Mouse (Mus musculus) neural tube, embryonic 11.5 days (tissue): ENCODE measurements around the gene Wbp1. TPM values are rescaled to one million over a fixed set of nuclear protein-coding genes. Genes with fewer than 3 reads are reported as not detected.

Source experiments
- ATAC-seq: fragments of 200-750 bp; cut with Nextera tagmentation; 2 replicates; pipeline ENCODE4 v1.8.0; 2017; ENCODE audit warnings: moderate number of reproducible peaks, mild to moderate bottlenecking, moderate TSS enrichment, moderate library complexity; ENCODE audit not compliant: insufficient read depth, low FRiP score, low TSS enrichment
- DNase-seq: peaks from one replicate; pipeline ENCODE4 v3.0.0-alpha.2; 2015; ENCODE audit warnings: low spot score
- H3K27ac ChIP-seq: fragments of 300-500 bp; sonication (generic); 2 replicates; pipeline ENCODE4 v1.5.1; 2014; ENCODE audit warnings: low read depth, mild to moderate bottlenecking, low read length
- H3K27me3 ChIP-seq: fragments of 300-500 bp; sonication (generic); 2 replicates; pipeline ENCODE4 v1.6.1; 2014; ENCODE audit warnings: mild to moderate bottlenecking, low read length, mixed read lengths; ENCODE audit not compliant: control insufficient read depth, insufficient read depth
- H3K36me3 ChIP-seq: fragments of 300-500 bp; sonication (generic); 2 replicates; pipeline ENCODE4 v1.6.1; 2014; ENCODE audit warnings: mild to moderate bottlenecking, low read length, moderate library complexity, mixed read lengths; ENCODE audit not compliant: control insufficient read depth, insufficient read depth
- H3K4me1 ChIP-seq: fragments of 300-500 bp; sonication (generic); 2 replicates; pipeline ENCODE4 v1.6.1; 2014; ENCODE audit warnings: low read length, mixed read lengths; ENCODE audit not compliant: control insufficient read depth, insufficient read depth
- H3K4me2 ChIP-seq: fragments of 300-500 bp; sonication (generic); 2 replicates; pipeline ENCODE4 v1.6.1; 2014; ENCODE audit warnings: low read depth, mild to moderate bottlenecking, moderate library complexity
- H3K4me3 ChIP-seq: fragments of 300-500 bp; sonication (generic); 2 replicates; pipeline ENCODE4 v1.5.1; 2014; ENCODE audit warnings: low read depth, low read length
- H3K9ac ChIP-seq: fragments of 300-500 bp; sonication (generic); 2 replicates; pipeline ENCODE4 v1.6.1; 2014; ENCODE audit warnings: mild to moderate bottlenecking, low read length
- H3K9me3 ChIP-seq: fragments of 300-500 bp; sonication (generic); 2 replicates; pipeline ENCODE4 v1.6.1; 2016; ENCODE audit warnings: low read length; ENCODE audit not compliant: control insufficient read depth
- WGBS: fragments of 180-500 bp; shearing (Covaris S2); extraction: QIAGEN DNeasy Blood & Tissue Kit; methylation state at CpG from one replicate; pipeline ENCODE4 v1.1.7; 2014; 5-methylcytosine and 5-hydroxymethylcytosine counted together
- polyA plus RNA-seq: library from polyadenylated mRNA; unstranded; fragments of >200 nt; fragmentation: Nextera tagmentation; extraction: Ambion mirVana; gene quantifications from 2 replicates; pipeline ENCODE4 v1.2.1, GENCODE M21; 2014

Wbp1 gene
- polyA plus RNA-seq, 1 experiment from 2014 or later: 169 TPM

DNA sequence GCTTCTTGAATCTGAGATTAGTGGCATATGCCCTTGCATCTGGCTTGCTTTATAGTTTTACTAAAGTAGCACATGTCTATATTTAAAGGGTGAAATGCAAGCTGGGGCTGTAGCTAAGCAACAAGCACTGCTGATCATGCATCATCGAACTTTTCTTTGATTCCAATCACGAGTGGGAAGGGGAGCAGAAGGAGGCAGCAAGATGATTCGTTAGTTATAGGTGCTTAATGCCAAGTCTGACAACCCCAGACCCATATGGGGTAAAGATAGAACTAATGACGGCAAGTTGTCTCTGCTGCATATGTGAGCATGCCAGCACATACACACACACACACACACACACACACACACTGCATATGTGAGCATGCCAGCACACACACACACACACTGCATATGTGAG, 17.2 kb downstream of the Wbp1 start:
- no peak for ATAC-seq
- no peak for DNase-seq
- WGBS: 81% methylated on average over 4 of the region's 4 CpGs

DNA sequence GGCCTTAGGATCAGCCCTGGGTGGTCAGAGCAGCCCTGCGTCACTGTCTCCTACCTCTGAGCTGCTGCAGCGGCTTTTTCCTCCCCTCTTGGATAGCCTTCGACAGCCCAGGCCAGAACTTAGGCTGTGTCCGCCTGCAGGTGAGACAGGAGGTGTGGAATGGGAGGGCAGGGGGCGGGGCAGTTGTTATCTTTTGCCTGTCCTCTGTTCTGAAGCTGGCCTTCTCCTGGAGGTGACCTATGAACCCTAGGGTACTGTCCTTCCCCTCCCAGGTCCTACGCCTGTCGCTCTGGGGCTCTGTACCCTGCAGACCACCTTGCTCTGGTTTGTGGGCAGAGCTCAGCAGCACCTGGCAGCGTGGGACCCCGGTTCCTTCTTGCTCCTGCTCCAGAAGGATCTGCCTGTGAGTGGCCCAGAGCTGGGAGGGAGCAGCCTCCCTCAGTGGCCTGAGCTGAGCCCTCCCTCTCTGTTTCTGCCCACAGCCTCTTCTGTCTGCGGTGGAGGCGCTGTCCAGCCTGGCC, 18.2 kb downstream of the Wbp1 start:
- Histone ChIP-seq H3K27me3 (0 out of 2 replicates have a peak, but pooled peaks cover 2% of the 10 kb centered on the region), H3K4me2 (no peak overlapping the region), H3K4me1 (peaks cover 11% of the 10 kb centered on the region), H3K27ac (no peak overlapping the region), H3K36me3 (peaks cover 2% of the 10 kb centered on the region; the same call in 1 of the 2 replicates), H3K9ac (peak overlapping the region; percentile 33; the same call in 1 of the 2 replicates), H3K9me3 (no peaks in the 10 kb centered on the region), H3K4me3 (no peak overlapping the region)
- DNase-seq: no peak
- no peak for ATAC-seq
- 50% methylated on average over 11 of the region's 11 CpGs for WGBS

More for the DNA sequence above, 17.2 kb downstream of the Wbp1 start:
- H3K36me3 ChIP-seq: peaks cover 2% of the 10 kb centered on the region; the same call in 1 of the 2 replicates
- H3K27me3 ChIP-seq: 0 out of 2 replicates have a peak, but pooled peaks cover 2% of the 10 kb centered on the region
- H3K9ac ChIP-seq: no peak overlapping the region
- no peak overlapping the region for H3K27ac ChIP-seq
- peaks cover 15% of the 10 kb centered on the region for H3K4me1 ChIP-seq
- H3K9me3 ChIP-seq: no peaks in the 10 kb centered on the region
- no peak overlapping the region for H3K4me2 ChIP-seq
- no peak overlapping the region for H3K4me3 ChIP-seq

DNA sequence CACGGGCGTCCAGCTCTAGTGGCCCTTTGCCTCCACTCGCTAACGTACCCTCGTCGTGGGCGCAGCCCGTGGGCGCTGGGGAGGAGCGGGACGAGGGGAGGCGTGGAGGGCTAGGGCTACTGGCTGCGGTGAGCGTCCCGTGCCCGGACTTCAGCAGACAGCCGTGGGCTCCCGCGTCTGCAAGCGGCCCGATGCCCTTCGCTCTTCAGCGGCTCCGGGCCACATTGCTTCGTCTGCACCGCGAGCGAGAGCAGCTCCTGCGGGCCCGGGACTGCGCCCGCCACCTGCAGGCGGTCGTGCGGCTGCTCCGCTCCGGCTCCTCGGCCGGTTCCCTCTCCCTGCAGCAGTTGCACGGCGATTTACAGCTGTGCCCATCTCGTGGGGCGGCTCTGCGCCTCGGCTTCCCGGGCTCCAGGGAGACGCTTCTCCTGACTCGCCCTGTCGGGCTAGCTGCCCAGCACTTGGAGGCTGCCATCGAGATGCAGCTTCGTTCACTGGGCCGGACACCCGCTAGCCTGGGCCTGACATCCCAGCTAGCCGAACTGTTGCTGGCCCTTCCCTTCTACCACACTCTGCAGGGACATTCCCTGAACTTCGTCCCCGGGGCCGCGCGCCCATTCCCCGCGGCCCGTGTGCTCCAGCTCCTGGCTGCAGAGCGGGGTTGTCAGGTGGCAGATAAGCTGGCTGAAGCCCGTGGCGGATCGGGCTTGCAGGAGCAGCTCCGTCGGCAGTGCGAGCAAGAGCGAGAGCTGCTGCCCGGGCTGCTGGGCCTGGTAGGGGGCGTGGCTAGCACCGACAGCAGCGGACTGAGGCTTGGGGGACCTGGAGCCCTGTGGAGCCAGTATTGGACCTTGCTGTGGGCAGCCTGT, 19.4 kb downstream of the Wbp1 start:
- WGBS: under 1% methylated on average over 74 of the region's 74 CpGs

DNA sequence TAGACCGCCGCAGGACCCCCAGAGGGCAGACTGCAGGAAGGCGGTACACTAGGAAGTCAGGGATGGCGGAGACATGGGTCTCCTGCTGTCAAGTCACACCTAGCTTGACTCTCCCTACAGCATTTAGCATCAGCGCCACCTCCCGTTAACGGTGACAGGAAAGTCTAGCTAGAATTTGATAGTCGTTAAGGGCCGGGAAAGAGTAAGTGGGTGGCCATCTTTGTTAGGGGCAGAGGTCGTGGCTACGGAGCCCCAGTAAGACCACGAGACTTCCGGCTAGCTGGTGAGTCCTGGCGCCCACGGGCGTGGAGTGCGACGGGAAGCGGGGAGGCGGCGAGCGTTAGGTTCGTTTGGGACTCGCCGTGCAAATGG, 20.1 kb downstream of the Wbp1 start, which contains the start of the genes Ccdc142 and Gm42688:
TSS of gene Ccdc142 (plus strand) at position 286 of the 372 bp plus-strand sequence.
TSS of gene Gm42688 (plus strand) at position 302 of the 372 bp plus-strand sequence.
- WGBS: under 1% methylated on average over 25 of the region's 25 CpGs
- DNase-seq: peak; percentile 88

More for the DNA sequence above, 19.4 kb downstream of the Wbp1 start:
- Histone ChIP-seq H3K4me2 (peak overlapping the region; percentile 98), H3K36me3 (no peaks in the 10 kb centered on the region), H3K9ac (peak overlapping the region; percentile 83), H3K4me1 (peaks cover 6% of the 10 kb centered on the region), H3K9me3 (no peaks in the 10 kb centered on the region), H3K27ac (peak overlapping the region; percentile 70), H3K4me3 (peak overlapping the region; percentile 70), H3K27me3 (0 out of 2 replicates have a peak, but pooled peaks cover 2% of the 10 kb centered on the region)
- ATAC-seq: peak; percentile 73
- peak; percentile 79 for DNase-seq

DNA sequence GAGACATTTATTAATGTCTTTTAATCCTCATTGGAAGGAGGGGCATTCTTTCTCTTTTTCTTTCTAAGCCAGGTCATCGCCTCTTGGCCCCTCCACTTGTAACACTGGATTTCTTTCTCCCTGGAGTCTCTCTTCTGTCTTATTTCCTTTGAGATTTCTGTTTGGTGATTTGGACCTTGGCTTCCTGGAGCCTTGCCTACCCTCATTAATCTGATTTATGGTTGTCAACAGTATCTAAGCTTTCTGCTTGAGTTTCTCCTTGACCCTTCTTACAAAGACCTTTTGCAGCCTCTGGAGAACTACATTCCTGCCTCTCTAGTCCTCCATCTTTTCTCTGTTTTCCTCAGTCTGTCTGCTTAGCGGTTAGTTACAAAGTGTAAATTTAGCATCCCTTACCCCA, 22.9 kb downstream of the Wbp1 start:
- Histone ChIP-seq H3K36me3 (no peaks in the 10 kb centered on the region), H3K9ac (no peak overlapping the region), H3K4me2 (no peak overlapping the region), H3K9me3 (no peaks in the 10 kb centered on the region), H3K27me3 (0 out of 2 replicates have a peak, but pooled peaks cover 2% of the 10 kb centered on the region), H3K4me1 (peaks cover 6% of the 10 kb centered on the region), H3K27ac (no peak overlapping the region), H3K4me3 (no peak overlapping the region)
- no peak for ATAC-seq
- DNase-seq: no peak
- 74% methylated on average over 2 of the region's 2 CpGs for WGBS

More for the DNA sequence above, 20.1 kb downstream of the Wbp1 start, which contains the start of the genes Ccdc142 and Gm42688:
- ATAC-seq: peak; percentile 82
- Histone ChIP-seq H3K4me3 (peak within 1 kb of the TSS; percentile 70), H3K36me3 (no peaks in the 10 kb centered on the region), H3K9ac (peak within 1 kb of the TSS; percentile 83), H3K4me2 (peak within 1 kb of the TSS; percentile 98), H3K9me3 (no peaks in the 10 kb centered on the region), H3K27ac (peak within 1 kb of the TSS; percentile 70), H3K4me1 (peaks cover 6% of the 10 kb centered on the region), H3K27me3 (0 out of 2 replicates have a peak, but pooled peaks cover 2% of the 10 kb centered on the region)

DNA sequence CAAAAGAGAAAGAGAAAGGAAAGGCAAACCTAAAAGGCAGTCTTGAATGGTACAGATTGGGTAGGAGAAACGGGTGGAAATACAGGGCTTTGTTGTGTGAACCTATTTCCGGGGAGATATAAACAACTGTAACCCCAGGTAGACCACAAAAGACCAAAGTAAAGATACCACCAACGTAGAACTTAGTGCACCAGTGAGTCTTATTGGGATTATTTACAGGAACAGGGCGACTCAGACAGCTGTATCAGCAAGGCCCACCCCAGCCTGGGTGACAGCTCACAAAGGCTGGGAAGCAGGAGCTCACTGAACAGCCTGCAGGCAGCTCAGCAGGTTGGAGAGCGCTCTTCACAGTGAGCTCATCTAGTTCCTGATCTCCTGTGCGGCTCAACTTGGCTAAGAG, 25.4 kb downstream of the Wbp1 start:
- Histone ChIP-seq H3K27me3 (no peaks in the 10 kb centered on the region), H3K36me3 (no peaks in the 10 kb centered on the region), H3K4me3 (no peak overlapping the region), H3K4me1 (no peaks in the 10 kb centered on the region), H3K9ac (no peak overlapping the region), H3K27ac (no peak overlapping the region), H3K4me2 (no peak overlapping the region), H3K9me3 (no peaks in the 10 kb centered on the region)
- no peak for DNase-seq
- 51% methylated on average over 6 of the region's 6 CpGs for WGBS
- ATAC-seq: no peak

DNA sequence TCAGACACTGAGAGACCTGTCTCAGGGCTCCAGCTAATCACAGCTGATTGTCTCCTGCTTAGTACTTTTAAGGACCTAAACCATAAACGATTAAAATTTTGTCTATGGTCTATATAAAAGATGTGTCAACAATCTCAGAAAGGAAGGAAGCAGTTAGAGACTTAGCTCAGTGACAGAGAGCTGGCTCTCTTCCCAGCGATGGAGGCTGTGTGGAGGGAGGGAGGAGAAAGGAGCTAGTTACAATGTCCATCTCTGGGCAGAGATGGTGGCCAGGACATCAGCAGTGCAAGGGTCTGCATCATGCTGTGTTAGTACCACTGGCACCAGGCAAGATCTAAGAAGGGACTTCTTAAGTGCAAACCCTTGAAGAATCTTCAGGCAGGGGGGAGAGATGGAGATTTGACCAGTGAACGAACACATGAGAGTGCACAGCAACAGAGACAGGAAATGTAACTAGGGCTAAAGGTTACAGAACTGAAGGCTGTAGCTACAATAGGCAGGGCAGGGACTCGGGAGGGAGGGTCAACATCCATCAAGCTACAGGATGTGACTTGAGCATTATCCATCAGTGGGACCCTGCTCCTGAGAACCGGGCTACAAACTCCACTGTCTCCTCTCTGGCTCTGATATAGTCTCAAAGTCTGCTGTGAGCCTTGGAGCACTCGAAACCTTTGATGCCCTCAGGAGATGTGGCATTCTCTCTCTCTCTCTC, 28.8 kb downstream of the Wbp1 start:
- no peak overlapping the region for H3K4me3 ChIP-seq
- H3K9ac ChIP-seq: no peak overlapping the region
- ATAC-seq (no peak), DNase-seq (no peak)
- no peaks in the 10 kb centered on the region for H3K4me1 ChIP-seq
- no peaks in the 10 kb centered on the region for H3K9me3 ChIP-seq
- H3K27ac ChIP-seq: no peak overlapping the region
- H3K4me2 ChIP-seq: no peak overlapping the region
- no peaks in the 10 kb centered on the region for H3K36me3 ChIP-seq
- 41% methylated on average over 6 of the region's 6 CpGs for WGBS
- peaks cover 19% of the 10 kb centered on the region for H3K27me3 ChIP-seq

DNA sequence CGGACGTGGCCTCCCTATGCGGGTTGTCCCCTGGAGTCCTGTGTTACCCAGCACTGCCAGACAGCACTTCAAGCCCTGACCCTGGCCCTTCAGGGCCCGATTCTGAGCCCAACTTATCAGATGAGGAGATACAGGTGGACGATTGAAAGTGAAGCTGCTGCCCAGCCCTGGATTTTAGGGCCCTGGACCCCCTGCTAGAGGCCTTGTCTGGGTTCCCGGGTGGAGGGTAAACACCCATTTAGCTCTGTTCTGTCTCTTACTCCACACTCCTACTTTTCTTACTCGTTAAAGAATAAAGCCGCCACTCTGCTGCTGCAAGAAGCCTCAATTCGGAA, 33.5 kb downstream of the Wbp1 start:
- no peak overlapping the region for H3K9ac ChIP-seq
- no peak for ATAC-seq
- H3K36me3 ChIP-seq: no peaks in the 10 kb centered on the region
- H3K4me3 ChIP-seq: no peak overlapping the region
- H3K4me1 ChIP-seq: peaks cover 8% of the 10 kb centered on the region; the same call in 1 of the 2 replicates
- H3K4me2 ChIP-seq: peak overlapping the region; percentile 31
- no peak for DNase-seq
- H3K27ac ChIP-seq: no peak overlapping the region
- H3K27me3 ChIP-seq: peaks cover 62% of the 10 kb centered on the region
- H3K9me3 ChIP-seq: no peaks in the 10 kb centered on the region
- WGBS: 7% methylated on average over 9 of the region's 9 CpGs
